Mouse (Mus musculus): Measurements from ENCODE around the gene Gpr4.

Gpr4 gene

GRCm38 (mm10) chr7:19227883-19228792 lies 15.8 kb downstream of the Gpr4 start, which contains the start of gene Opa3:
Gene Opa3 (plus strand): TSS chr7:19228334.
- DNase-seq (ENCODE audit: low read depth): peak; percentile 100

GRCm38 (mm10) chr7:19228793-19229148 lies 16.4 kb downstream of the Gpr4 start:
- no peak for DNase-seq (ENCODE audit: low read depth)

DNA sequence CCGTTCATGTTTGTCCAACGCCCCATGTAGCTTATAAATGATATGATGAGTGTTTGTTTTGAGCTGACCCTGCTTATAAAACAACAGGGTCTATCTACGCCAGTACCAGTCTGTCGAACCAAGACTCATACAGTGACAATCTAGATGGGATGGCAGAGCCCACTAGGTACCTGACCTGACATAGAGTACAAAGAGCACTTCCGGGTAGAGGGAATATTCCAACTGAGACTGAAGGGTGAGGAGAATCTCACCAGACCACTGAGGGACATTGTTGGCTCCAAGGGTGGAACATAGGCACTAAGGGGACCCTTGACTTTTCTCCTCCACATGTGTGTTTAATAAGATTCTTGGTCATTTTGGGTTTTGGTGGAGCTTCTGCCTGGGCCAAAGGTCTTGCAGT lies 17.1 kb downstream of the Gpr4 start:
- no peak for DNase-seq (ENCODE audit: low read depth)

- DNase-seq (ENCODE audit: low read depth): no peak
Observed at GRCm38 (mm10) chr7:19230041-19230580, 17.8 kb downstream of the Gpr4 start.

GRCm38 (mm10) chr7:19230899-19231298 lies 18.6 kb downstream of the Gpr4 start:
- no peak for DNase-seq (ENCODE audit: low read depth)

DNA sequence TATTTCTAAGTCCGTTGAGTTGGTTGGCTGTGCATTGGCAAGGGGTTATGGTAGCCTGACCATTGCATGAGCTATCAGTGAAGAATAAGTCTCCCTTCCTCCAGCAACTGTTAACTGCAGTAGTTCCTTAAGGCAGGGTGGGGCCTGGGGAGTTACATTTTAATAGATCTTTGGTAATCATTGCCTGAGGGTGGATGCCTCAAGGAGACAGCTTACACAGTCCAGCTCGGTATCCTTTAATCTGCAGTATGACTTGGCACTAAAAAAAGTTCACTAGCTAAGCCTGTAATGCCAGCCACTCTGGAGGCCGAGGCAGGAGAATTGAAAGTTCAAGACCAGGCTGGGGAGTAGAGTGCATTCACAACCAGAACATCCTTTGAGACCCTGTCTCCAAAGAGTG lies 19.5 kb downstream of the Gpr4 start:
- no peak for DNase-seq (ENCODE audit: low read depth)

DNA sequence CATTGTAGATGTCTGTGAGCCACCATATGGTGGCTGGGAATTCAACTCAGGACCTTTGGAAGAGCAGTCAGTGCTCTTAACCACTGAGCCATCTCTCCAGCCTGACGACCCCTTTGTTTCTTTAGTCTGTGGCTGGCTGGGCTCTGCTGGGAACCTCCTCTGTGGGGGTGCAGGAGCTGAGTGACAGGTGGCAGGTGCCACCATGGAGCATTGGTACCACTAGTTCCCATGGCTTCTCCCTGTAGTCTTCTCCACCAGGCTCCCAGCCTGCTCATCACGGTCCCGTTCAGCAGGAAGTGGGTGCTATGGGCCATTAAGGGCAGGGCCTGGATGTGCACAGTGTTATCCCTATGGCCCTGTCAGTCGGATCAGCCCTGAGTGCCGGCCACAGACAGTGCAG lies 22.3 kb downstream of the Gpr4 start:
- DNase-seq (ENCODE audit: low read depth): no peak

DNA sequence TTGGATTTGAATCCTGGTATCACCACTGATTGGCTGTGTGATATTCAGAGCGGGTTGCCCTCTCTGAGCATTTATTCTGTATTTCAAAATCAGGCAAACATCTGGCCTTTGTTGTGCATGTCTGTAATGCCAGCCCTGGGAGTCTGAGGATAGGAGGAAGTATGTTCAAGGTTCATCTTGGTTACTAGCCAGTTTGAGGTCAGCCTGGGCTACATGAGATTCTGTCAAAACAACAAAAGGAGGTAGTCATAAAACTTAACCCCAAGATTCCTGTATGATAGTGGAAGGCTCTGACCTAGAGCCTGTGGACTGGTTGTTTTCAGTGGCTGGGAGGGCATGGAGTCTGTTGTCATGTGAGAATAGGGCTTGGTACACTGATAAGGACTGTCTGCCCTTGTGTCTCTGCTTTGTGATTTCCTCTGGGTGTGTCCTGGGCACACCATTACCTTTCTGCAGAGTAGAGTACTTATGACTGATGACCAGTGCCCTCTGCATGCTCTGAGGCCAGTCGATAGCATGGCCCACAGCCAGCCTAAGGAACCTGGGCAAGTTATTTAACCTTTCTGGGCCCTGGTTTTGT lies 22.8 kb downstream of the Gpr4 start:
- no peak for DNase-seq (ENCODE audit: low read depth)

DNA sequence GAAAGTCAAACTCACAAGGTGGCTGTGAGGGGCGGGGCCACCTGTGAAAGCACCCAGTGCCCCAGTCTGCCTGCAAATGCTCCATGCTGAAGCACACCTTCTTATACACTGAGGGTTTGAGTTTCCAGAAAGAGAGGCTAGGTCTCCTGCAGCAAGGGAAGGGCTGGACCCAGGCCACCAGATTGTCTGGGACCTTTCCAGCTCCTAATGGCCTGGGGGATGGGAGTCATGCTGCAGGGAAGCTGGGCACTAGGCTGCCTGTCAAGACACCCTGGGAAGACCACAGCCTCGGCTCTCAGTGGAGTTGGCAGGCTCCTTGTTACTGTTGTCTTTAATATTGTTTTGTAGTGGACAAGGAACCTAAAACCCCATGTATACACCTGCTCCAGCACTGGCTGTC lies 24.1 kb downstream of the Gpr4 start:
- no peak for DNase-seq (ENCODE audit: low read depth)

- DNase-seq (ENCODE audit: low read depth): no peak
Observed at GRCm38 (mm10) chr7:19238344-19238743, 26.0 kb downstream of the Gpr4 start.

- DNase-seq (ENCODE audit: low read depth): peak; percentile 95
Observed at GRCm38 (mm10) chr7:19239423-19239822, 27.1 kb downstream of the Gpr4 start.

- no peak for DNase-seq (ENCODE audit: low read depth)
Observed at GRCm38 (mm10) chr7:19239986-19240385, 27.6 kb downstream of the Gpr4 start.

- no peak for DNase-seq (ENCODE audit: low read depth)
Observed at GRCm38 (mm10) chr7:19240905-19241463, 28.6 kb downstream of the Gpr4 start.

DNA sequence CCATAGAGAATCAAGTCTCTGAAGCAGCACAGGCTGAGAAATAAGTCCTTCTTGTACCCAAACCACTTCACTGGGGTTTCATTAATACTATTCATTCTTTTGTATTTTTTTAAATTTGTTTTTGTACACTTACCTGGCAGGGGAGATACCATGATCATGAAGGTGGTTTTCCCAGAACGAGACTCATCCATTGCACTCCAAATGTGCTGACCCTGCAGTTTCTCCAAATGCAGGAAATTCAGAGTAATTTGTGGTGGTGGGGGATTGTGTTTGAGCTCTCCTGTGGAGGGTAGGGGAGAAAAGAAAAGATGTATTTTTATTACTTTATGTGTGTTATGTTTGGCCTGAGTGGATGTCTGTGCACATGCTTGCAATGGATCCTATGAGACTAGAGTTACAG lies 29.7 kb downstream of the Gpr4 start:
- DNase-seq (ENCODE audit: low read depth): no peak

DNA sequence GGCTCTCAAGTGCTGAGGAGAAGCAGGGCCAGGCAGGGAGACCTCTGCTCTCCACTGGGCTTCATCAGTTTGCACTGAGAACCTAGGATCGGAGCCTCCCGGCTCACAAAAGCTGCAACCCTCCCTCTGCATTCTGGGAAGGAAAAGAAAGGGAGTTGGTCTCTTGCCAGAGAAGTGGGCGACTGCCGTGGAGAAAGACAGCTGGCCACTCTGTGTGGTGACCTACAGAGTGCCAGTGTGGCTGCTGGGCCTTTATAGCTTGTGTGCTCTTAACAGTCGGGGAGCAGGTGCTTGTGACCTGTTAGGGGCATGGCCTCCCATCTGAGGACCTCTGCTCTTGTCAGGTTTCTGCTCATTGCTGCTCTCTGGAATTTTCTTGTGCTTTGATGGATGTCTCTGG lies 31.5 kb downstream of the Gpr4 start:
- DNase-seq (ENCODE audit: low read depth): no peak

DNA sequence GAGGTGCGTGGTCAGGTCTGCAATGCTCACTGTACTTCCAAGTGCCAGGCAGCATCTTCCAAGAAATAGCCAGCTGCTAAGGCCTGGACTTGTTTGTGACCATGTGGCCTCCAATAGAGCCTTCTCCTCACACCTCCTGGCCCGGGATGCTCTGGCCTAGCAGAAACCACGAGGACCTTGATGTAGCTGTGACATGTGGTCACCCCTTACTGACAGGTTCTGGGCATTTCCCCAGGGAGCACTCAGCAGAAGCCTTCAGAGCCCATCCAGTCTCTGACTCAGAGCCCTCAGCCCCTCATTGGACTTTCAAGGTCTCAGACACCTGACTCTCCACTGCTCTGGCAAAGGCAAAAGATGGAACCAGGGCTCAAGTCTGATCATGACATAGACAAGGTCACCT lies 32.7 kb downstream of the Gpr4 start:
- DNase-seq (ENCODE audit: low read depth): no peak

GRCm38 (mm10) chr7:19246855-19247254 lies 34.5 kb downstream of the Gpr4 start:
- DNase-seq (ENCODE audit: low read depth): no peak

- no peak for DNase-seq (ENCODE audit: low read depth)
Observed at GRCm38 (mm10) chr7:19247511-19247910, 35.2 kb downstream of the Gpr4 start.

DNA sequence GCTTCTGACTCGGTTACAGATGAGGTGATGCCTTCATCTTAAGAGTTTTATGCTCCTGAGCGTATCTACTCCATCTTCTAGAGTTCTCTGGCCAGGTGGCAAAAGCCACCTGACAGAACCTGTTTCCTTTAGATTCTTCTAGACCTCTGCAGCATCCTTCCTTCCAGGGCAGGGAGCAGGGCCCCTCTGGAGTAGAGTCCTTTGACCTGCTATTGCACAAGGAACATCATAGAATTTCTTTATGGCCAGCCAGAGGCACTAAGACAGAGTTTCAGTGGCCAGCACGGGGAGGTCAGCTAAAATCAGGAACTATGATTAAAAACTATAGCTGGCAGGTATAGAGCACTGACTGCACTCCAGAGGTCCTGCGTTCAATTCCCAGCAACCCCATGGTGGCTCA lies 39.7 kb downstream of the Gpr4 start:
- no peak for DNase-seq (ENCODE audit: low read depth)

- no peak for DNase-seq (ENCODE audit: low read depth)
Observed at GRCm38 (mm10) chr7:19253437-19253836, 41.1 kb downstream of the Gpr4 start.

GRCm38 (mm10) chr7:19255395-19255794 lies 43.1 kb downstream of the Gpr4 start:
- no peak for DNase-seq (ENCODE audit: low read depth)

DNA sequence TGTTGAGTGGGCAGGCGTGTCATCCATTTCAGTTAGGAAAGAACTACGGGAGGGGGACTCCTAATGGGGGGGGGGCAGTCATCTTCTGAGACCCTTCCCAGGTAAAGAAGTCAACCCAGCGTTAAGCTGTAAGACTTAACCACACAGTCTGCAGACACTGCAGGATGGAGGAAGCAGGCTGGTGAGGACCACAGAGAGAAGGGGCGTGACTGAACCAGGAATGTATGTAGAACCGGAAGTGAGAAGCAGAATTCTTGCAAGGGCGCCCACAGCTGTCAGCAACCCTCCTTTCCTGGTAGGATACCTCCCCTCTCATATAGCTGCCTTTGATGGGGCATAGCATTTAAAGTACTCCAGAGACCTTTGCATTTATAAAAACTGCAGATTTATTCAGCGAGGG lies 44.2 kb downstream of the Gpr4 start:
- peak; percentile 55 for DNase-seq (ENCODE audit: low read depth)

- no peak for DNase-seq (ENCODE audit: low read depth)
Observed at GRCm38 (mm10) chr7:19257390-19258022, 45.2 kb downstream of the Gpr4 start.

Data from naive thymus-derived CD4-positive, alpha-beta T cell, adult 2 months (primary cell).